Comparison of ENCODE assay signal across 9 mouse cellular contexts in genomic region chr5:96768846-96769471, GRCm38 (mm10). TPM values are rescaled to one million over a fixed set of nuclear protein-coding genes. Genes with fewer than 3 reads are reported as not detected.
DNase-seq lines count a peak whose midpoint lies in the region; ATAC-seq and TF ChIP-seq lines count a peak whose summit lies in the region.
"Had no signal": no experiment of that assay in that cellular context is flagged by ENCODE, and none has a peak within 500 bp of the region (broad histone marks: within the 10 kb centered on the region; RNA-seq: fewer than 3 reads in every experiment).

No protein-coding gene starts in this region.

- 62% methylated on average over 10 of the region's 10 CpGs for WGBS in cerebellum, adult 2 months
- WGBS in intestine, postnatal 0 days = 56% methylated on average over 10 of the region's 10 CpGs
- WGBS in limb, embryonic 11.5 days = 68% methylated on average over 10 of the region's 10 CpGs
- 68% methylated on average over 10 of the region's 10 CpGs for WGBS in neural tube, embryonic 12.5 days

- no peak for TF ChIP-seq POLR2A in cerebellum, adult 2 months (IDR thresholded peaks at IDR 0.05; ENCODE audit: borderline replicate concordance, insufficient read depth, low read length)

- H3K9me3 ChIP-seq in G1E (replicated peaks) = no peaks in the 10 kb centered on the region
- no peaks in the 10 kb centered on the region for H3K9me3 ChIP-seq in intestine, postnatal 0 days (ENCODE audit: control insufficient read depth)
- no peaks in the 10 kb centered on the region for H3K9me3 ChIP-seq in limb, embryonic 11.5 days (ENCODE audit: control insufficient read depth, low read length)
- no peaks in the 10 kb centered on the region for H3K9me3 ChIP-seq in neural tube, embryonic 12.5 days
- H3K9me3 ChIP-seq: heart, embryonic 13.5 days had no signal

- H3K4me2 ChIP-seq in intestine, postnatal 0 days (replicated peaks; ENCODE audit: low read depth) = no peak overlapping the region
- no peak overlapping the region for H3K4me2 ChIP-seq in limb, embryonic 11.5 days (ENCODE audit: low read depth, severe bottlenecking)
- H3K4me2 ChIP-seq in neural tube, embryonic 12.5 days (replicated peaks) = no peak overlapping the region
- H3K4me2 ChIP-seq: heart, embryonic 13.5 days had no signal

- no peak; the same call in 1 of the 2 replicates for ATAC-seq in G1E (ENCODE audit: extremely low read depth, insufficient number of reproducible peaks, low FRiP score, poor library complexity, severe bottlenecking)
- ATAC-seq in frontal cortex, adult (ENCODE audit: low TSS enrichment) = peak; percentile 95
- ATAC-seq in intestine, postnatal 0 days = no peak
- no peak for ATAC-seq in limb, embryonic 11.5 days (ENCODE audit: insufficient number of reproducible peaks, low FRiP score, low TSS enrichment, low read depth)
- ATAC-seq in neural tube, embryonic 12.5 days (ENCODE audit: low FRiP score, low read depth) = peak; percentile 59; the same call in 1 of the 2 replicates

- no peaks in the 10 kb centered on the region for H3K36me3 ChIP-seq in G1E (replicated peaks)
- H3K36me3 ChIP-seq in intestine, postnatal 0 days (ENCODE audit: control insufficient read depth, insufficient read depth) = no peaks in the 10 kb centered on the region
- no peaks in the 10 kb centered on the region for H3K36me3 ChIP-seq in limb, embryonic 11.5 days (ENCODE audit: control insufficient read depth, insufficient read depth, low read length)
- no peaks in the 10 kb centered on the region for H3K36me3 ChIP-seq in neural tube, embryonic 12.5 days

- peak; percentile 46; the same call in 1 of the 2 replicates for TF ChIP-seq CTCF in G1E (IDR thresholded peaks at IDR 0.05; ENCODE audit: low read depth, low read length)
- peak; percentile 73 for TF ChIP-seq CTCF in cerebellum, adult 2 months (IDR thresholded peaks at IDR 0.05; ENCODE audit: borderline replicate concordance, insufficient read depth, low read depth, low read length)
- TF ChIP-seq CTCF in intestine, postnatal 0 days (IDR thresholded peaks at IDR 0.05; ENCODE audit: low read depth) = peak; percentile 91

- no peak overlapping the region for H3K27ac ChIP-seq in cerebellum, adult 2 months (ENCODE audit: insufficient read depth, low read length)
- no peak overlapping the region for H3K27ac ChIP-seq in intestine, postnatal 0 days (ENCODE audit: low read depth, low read length)
- no peak overlapping the region for H3K27ac ChIP-seq in limb, embryonic 11.5 days (replicated peaks; ENCODE audit: low read depth, low read length)
- no peak overlapping the region for H3K27ac ChIP-seq in neural tube, embryonic 12.5 days
- H3K27ac ChIP-seq: heart, embryonic 13.5 days had no signal

- DNase-seq in 3T3-L1 (ENCODE audit: low read depth, low spot score) (peak; percentile 82), G1E (ENCODE audit: low spot score) (peak; percentile 30), MN1 (ENCODE audit: low spot score) (no peak)
- peak; percentile 26 to 49 for DNase-seq in cerebellum, adult 2 months
- peak; percentile 83 for DNase-seq in limb, embryonic 11.5 days (ENCODE audit: low spot score)

- peaks cover 8% of the 10 kb centered on the region; the same call in 1 of the 2 replicates for H3K4me1 ChIP-seq in G1E (ENCODE audit: insufficient read depth, low read depth, low read length)
- no peaks in the 10 kb centered on the region for H3K4me1 ChIP-seq in cerebellum, adult 2 months (ENCODE audit: control insufficient read depth, insufficient read depth, low read length)
- H3K4me1 ChIP-seq in intestine, postnatal 0 days (replicated peaks; ENCODE audit: control insufficient read depth, insufficient read depth, low read length) = no peaks in the 10 kb centered on the region
- H3K4me1 ChIP-seq in limb, embryonic 11.5 days (ENCODE audit: control insufficient read depth, insufficient read depth, low read length) = no peaks in the 10 kb centered on the region; the same call in 1 of the 2 replicates
- H3K4me1 ChIP-seq in neural tube, embryonic 12.5 days = no peaks in the 10 kb centered on the region
- H3K4me1 ChIP-seq: heart, embryonic 13.5 days had no signal

- no peak overlapping the region for H3K9ac ChIP-seq in intestine, postnatal 0 days (ENCODE audit: low read depth, low read length)
- no peak overlapping the region for H3K9ac ChIP-seq in limb, embryonic 11.5 days (ENCODE audit: low read length)
- no peak overlapping the region for H3K9ac ChIP-seq in neural tube, embryonic 12.5 days
- H3K9ac ChIP-seq: heart, embryonic 13.5 days had no signal

- H3K27me3 ChIP-seq in G1E (ENCODE audit: insufficient read depth, low read length) = peaks cover 17% of the 10 kb centered on the region
- H3K27me3 ChIP-seq in cerebellum, adult 2 months (ENCODE audit: control insufficient read depth, insufficient read depth, low read length) = no peaks in the 10 kb centered on the region
- no peaks in the 10 kb centered on the region for H3K27me3 ChIP-seq in intestine, postnatal 0 days (replicated peaks; ENCODE audit: control insufficient read depth, insufficient read depth, low read length)
- no peaks in the 10 kb centered on the region for H3K27me3 ChIP-seq in limb, embryonic 11.5 days (ENCODE audit: control insufficient read depth, insufficient read depth, low read length)
- H3K27me3 ChIP-seq in neural tube, embryonic 12.5 days (replicated peaks) = no peaks in the 10 kb centered on the region
- H3K27me3 ChIP-seq: heart, embryonic 13.5 days had no signal

- no peak overlapping the region for H3K4me3 ChIP-seq in G1E (ENCODE audit: low read depth, low read length)
- H3K4me3 ChIP-seq in cerebellum, adult 2 months (replicated peaks; ENCODE audit: insufficient read depth, low read depth, low read length) = no peak overlapping the region
- no peak overlapping the region for H3K4me3 ChIP-seq in intestine, postnatal 0 days (ENCODE audit: low read depth, low read length)
- no peak overlapping the region for H3K4me3 ChIP-seq in limb, embryonic 11.5 days (ENCODE audit: low read depth, low read length)
- H3K4me3 ChIP-seq in neural tube, embryonic 12.5 days = no peak overlapping the region
- H3K4me3 ChIP-seq: heart, embryonic 13.5 days had no signal

RNA-seq across cellular contexts. Expression of gene Anxa3, which starts 24.2 kb away (rescaled TPM):
- not detected in 2 replicates for total RNA-seq in G1E (2014; fragmentation: Nextera tagmentation)
- total RNA-seq in G1E (2017) = 0.52 and 2.3 TPM in 2 replicates
- not detected in 2 replicates for polyA plus RNA-seq in G1E (2012)
- 12.0 and 12.8 TPM in 2 replicates for polyA plus RNA-seq in cerebellum, adult 2 months (2012; rRNA removed)
- 32.1 TPM in 2 replicates for polyA plus RNA-seq in intestine, postnatal 0 days (2015; fragmentation: Nextera tagmentation; extraction: Ambion mirVana)
- polyA plus RNA-seq in limb, embryonic 11.5 days (2014; fragmentation: Nextera tagmentation; extraction: Ambion mirVana) = 17.1 and 22.4 TPM in 2 replicates
- polyA plus RNA-seq in neural tube, embryonic 12.5 days (2016; fragmentation: Nextera tagmentation; extraction: Ambion mirVana) = 32.4 and 34.9 TPM in 2 replicates

Comparison
In these comparisons a context has a peak if more than half of its experiments do, and no peak if none do; other contexts are left out.
1. ATAC-seq: peak in frontal cortex, adult (single experiment) and neural tube, embryonic 12.5 days (single experiment); none in G1E (single experiment), intestine, postnatal 0 days (single experiment) and limb, embryonic 11.5 days (single experiment).
2. RNA of gene Anxa3, which starts 24.2 kb away (polyA plus RNA-seq): 32.4 to 34.9 TPM in neural tube, embryonic 12.5 days, 32.1 TPM in intestine, postnatal 0 days, 17.1 to 22.4 TPM in limb, embryonic 11.5 days and 12.0 to 12.8 TPM in cerebellum, adult 2 months; not detected in G1E; every median in the first group is over 10 times any median in the second.
3. Peak in every context shown above with its lines, with median percentiles within 50 percentile points of each other: CTCF ChIP-seq.